Mouse (Mus musculus) G1E (cell line): ENCODE results near the gene Tfeb. TPM values are rescaled to one million over a fixed set of nuclear protein-coding genes. Genes with fewer than 3 reads are reported as not detected.
A peak's percentile ranks its signal among the peaks of the same experiment; 100 is the strongest.

ENCODE experiments used
- ATAC-seq: 2 replicates; pipeline ENCODE4 v1.8.0; 2016; ENCODE audit warnings: mild to moderate bottlenecking; ENCODE audit not compliant: insufficient number of reproducible peaks, poor library complexity, low FRiP score, severe bottlenecking; ENCODE audit errors: extremely low read depth
- DNase-seq: peaks from one replicate; pipeline ENCODE4 v3.0.0; 2012; ENCODE audit warnings: low spot score
- H3K27me3 ChIP-seq: 2 replicates; pipeline ENCODE4 v1.6.1; 2012; ENCODE audit warnings: mild to moderate bottlenecking, low read length, inconsistent platforms; ENCODE audit not compliant: insufficient read depth
- H3K36me3 ChIP-seq: replicated peaks from 2 replicates; pipeline ENCODE3; 2012; ENCODE audit warnings: mild to moderate bottlenecking, inconsistent platforms
- H3K4me1 ChIP-seq: 2 replicates; pipeline ENCODE4 v1.6.1; 2012; ENCODE audit warnings: low read depth, low read length, inconsistent platforms, mixed read lengths; ENCODE audit not compliant: insufficient read depth
- H3K4me3 ChIP-seq: 2 replicates; pipeline ENCODE4 v1.5.1; 2012; ENCODE audit warnings: low read depth, mild to moderate bottlenecking, inconsistent platforms, low read length, moderate library complexity, mixed read lengths
- H3K9me3 ChIP-seq: replicated peaks from 2 replicates; pipeline ENCODE4 v1.6.1; 2012; ENCODE audit warnings: inconsistent platforms
- CTCF ChIP-seq: IDR thresholded peaks from 2 replicates; pipeline ENCODE4 v1.5.1; 2012; ENCODE audit warnings: low read depth, low read length, inconsistent platforms, mixed read lengths
- GATA1 ChIP-seq: IDR thresholded peaks from 2 replicates; pipeline ENCODE4 v1.6.1; 2012; ENCODE audit warnings: borderline replicate concordance, low read length, inconsistent platforms, mixed read lengths
- GATA2 ChIP-seq: IDR thresholded peaks from 2 replicates; pipeline ENCODE4 v1.6.1; 2012; ENCODE audit warnings: low read depth, low read length, inconsistent platforms, borderline replicate concordance
- POLR2AphosphoS5 ChIP-seq: IDR thresholded peaks from 2 replicates; pipeline ENCODE4 v1.6.1; 2012; ENCODE audit warnings: low read depth, low read length, inconsistent platforms; ENCODE audit not compliant: insufficient replicate concordance
- TAL1 ChIP-seq: conservative IDR thresholded peaks from 2 replicates; pipeline ENCODE4 v1.6.1; 2012; ENCODE audit warnings: low read depth, low read length, inconsistent platforms, mixed read lengths
- polyA plus RNA-seq: library from polyadenylated mRNA; stranded (reverse); fragments of >175 nt; gene quantifications from 2 replicates; pipeline ENCODE4 v1.2.3, GENCODE M21; 2012
- total RNA-seq, 2 experiments: library from RNA; stranded (forward) in 1 of 2; stranded (reverse) in 1 of 2; fragments of 200-1000 nt in 1 of 2; fragments of >200 nt in 1 of 2; fragmentation: Nextera tagmentation in 1 of 2; gene quantifications; 2 replicates each; pipeline ENCODE4 v1.2.3; 2014 to 2017

Gene Tfeb
- total and polyA plus RNA-seq, 3 experiments = 10.7 to 57.0 (median 11.9) TPM

DNA sequence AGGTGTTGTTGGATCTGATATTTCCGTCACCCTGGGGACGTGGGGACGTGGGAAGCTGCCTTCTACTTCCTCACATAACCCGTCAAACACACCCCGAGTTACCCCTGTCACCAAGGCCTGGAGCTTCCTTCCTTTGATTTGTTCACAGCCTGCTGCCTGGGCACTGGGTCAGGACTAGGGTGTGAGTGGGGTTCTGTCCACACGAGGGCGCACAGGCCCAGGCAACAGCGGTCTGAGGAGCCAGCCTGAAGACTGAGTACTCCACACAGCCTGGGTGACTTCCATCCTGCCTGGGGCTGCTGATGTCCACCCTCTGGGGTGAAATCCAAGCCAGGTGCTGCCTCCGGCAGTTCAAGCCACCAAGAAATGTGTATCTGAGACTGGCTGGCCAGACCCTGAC, 56.5 kb downstream of the Tfeb start:
- TF ChIP-seq GATA1 (no peak), CTCF (peak; percentile 84), TAL1 (no peak), POLR2AphosphoS5 (no peak), GATA2 (no peak)
- peaks cover 3% of the 10 kb centered on the region; the same call in 1 of the 2 replicates for H3K27me3 ChIP-seq

DNA sequence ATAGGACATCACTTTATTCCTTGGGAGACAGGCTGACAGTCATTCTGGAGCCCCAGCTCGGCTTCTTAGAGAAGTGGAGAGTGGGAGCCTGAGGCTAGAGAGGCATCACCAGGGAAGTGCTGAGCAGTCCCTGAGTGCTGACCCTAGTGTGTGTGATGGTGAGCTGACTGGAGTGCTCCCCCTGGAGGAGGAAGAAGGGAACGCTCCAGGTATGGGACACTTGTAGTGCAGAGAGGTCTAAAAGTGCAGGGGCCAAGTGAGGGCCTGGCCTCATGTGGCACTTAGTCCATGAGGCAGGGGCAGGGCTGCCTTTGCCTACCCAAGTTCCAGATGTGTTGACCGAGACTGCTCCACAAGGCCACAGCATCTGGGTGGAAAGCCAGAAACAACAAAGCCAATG, 58.6 kb downstream of the Tfeb start:
- peak; percentile 61 for DNase-seq
- TF ChIP-seq CTCF = peak; percentile 72
- no peak for TF ChIP-seq GATA1
- peaks cover 24% of the 10 kb centered on the region for H3K36me3 ChIP-seq
- peak; percentile 50 for ATAC-seq
- no peak overlapping the region for H3K4me3 ChIP-seq
- peaks cover 18% of the 10 kb centered on the region for H3K4me1 ChIP-seq
- H3K9me3 ChIP-seq = no peaks in the 10 kb centered on the region
- peaks cover 5% of the 10 kb centered on the region for H3K27me3 ChIP-seq

More for the DNA sequence above, 56.5 kb downstream of the Tfeb start:
- ATAC-seq (peak; percentile 71), DNase-seq (peak; percentile 77)
- Histone ChIP-seq H3K4me1 (peaks cover 18% of the 10 kb centered on the region), H3K36me3 (peaks cover 43% of the 10 kb centered on the region), H3K9me3 (no peaks in the 10 kb centered on the region), H3K4me3 (no peak overlapping the region)

- TF ChIP-seq CTCF = no peak
- TF ChIP-seq POLR2AphosphoS5 = no peak
- TF ChIP-seq TAL1 = no peak
- no peak for TF ChIP-seq GATA2
- TF ChIP-seq GATA1 = no peak
- Histone ChIP-seq H3K4me1 (peaks cover 18% of the 10 kb centered on the region), H3K27me3 (peaks cover 5% of the 10 kb centered on the region), H3K9me3 (no peaks in the 10 kb centered on the region), H3K36me3 (peaks cover 16% of the 10 kb centered on the region), H3K4me3 (no peak overlapping the region)
- no peak for ATAC-seq
- DNase-seq = no peak
Measured at GRCm38 (mm10) chr17:47796156-47796816, 59.5 kb downstream of the Tfeb start.

GRCm38 (mm10) chr17:47796968-47797367, 60.1 kb downstream of the Tfeb start:
- H3K36me3 ChIP-seq = peaks cover 9% of the 10 kb centered on the region
- H3K4me3 ChIP-seq = no peak overlapping the region
- H3K4me1 ChIP-seq = peaks cover 18% of the 10 kb centered on the region
- peaks cover 10% of the 10 kb centered on the region for H3K27me3 ChIP-seq
- no peaks in the 10 kb centered on the region for H3K9me3 ChIP-seq
- TF ChIP-seq GATA2 (no peak), CTCF (no peak), GATA1 (no peak), POLR2AphosphoS5 (no peak), TAL1 (no peak)
- ATAC-seq (no peak), DNase-seq (no peak)

- no peak overlapping the region for H3K4me3 ChIP-seq
- H3K27me3 ChIP-seq = peaks cover 12% of the 10 kb centered on the region
- H3K36me3 ChIP-seq = peaks cover 6% of the 10 kb centered on the region
- H3K9me3 ChIP-seq = no peaks in the 10 kb centered on the region
- peaks cover 18% of the 10 kb centered on the region for H3K4me1 ChIP-seq
- no peak for DNase-seq
- TF ChIP-seq CTCF (no peak), GATA2 (no peak), TAL1 (no peak), POLR2AphosphoS5 (no peak), GATA1 (no peak)
- no peak for ATAC-seq
Measured at GRCm38 (mm10) chr17:47797383-47797782, 60.6 kb downstream of the Tfeb start.

DNA sequence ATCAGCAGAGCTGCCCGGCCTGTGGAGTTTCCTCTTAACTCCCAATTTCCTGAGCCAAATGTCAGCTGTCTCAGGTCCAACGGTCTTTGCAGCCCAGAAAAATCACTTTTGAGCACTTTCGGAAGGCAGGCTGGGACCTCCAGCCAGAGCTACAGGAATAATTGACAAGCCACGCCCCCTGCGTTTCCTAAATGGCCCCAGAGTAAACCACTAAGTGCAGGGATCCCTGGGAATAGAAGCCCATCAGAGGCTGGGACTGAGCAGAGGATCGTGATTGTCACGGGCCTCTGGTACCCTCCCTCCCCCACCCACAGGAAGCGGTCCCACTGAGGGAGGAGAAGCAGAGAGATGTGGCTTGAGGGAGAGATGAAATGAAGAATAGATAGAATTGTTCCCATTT, 66.0 kb downstream of the Tfeb start:
- TF ChIP-seq TAL1 = no peak
- no peak for TF ChIP-seq CTCF
- TF ChIP-seq POLR2AphosphoS5 = no peak
- no peak for TF ChIP-seq GATA1
- no peak for TF ChIP-seq GATA2
- Histone ChIP-seq H3K36me3 (no peaks in the 10 kb centered on the region), H3K4me3 (no peak overlapping the region), H3K4me1 (peaks cover under 1% of the 10 kb centered on the region), H3K9me3 (no peaks in the 10 kb centered on the region), H3K27me3 (peaks cover 24% of the 10 kb centered on the region)
- ATAC-seq (no peak), DNase-seq (no peak)
